Mouse (Mus musculus): ENCODE data around the gene Gm10147. TPM values are rescaled to one million over a fixed set of nuclear protein-coding genes. Genes with fewer than 3 reads are reported as not detected.

Gm10147 gene
- polyA plus RNA-seq (2017; shearing (Covaris generic)), result not detected

DNA sequence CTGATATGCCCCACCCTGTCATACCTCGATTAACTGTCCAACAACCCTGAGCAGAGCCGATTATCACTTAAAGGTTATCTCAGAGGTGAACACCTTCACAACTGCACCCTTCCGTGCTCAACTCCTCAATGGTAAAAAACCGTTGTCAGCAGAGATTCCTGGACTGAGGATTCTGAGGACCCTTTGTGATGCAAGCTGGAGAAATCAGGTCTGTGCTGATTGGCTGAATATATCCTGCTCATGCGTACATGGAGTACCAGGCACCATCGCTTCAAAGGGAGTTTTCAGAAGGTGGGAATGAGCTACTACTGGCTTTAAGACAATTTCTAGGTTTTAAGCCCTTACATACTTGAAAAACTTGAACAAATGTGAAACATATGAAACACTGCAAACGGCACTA, at the start of gene Gm10147:
Gene Gm10147, minus strand, starts transcription at position 101 of the 400 bp plus-strand sequence.

Data from inflammation-experienced regulatory T-cells (primary cell).